Mouse (Mus musculus): ENCODE results near the gene Cwf19l2.
"Not testable (repeated sequence)": the region's sequence is repeated elsewhere in the genome, so short reads cannot be mapped to it uniquely, and the experiment has no call there.

The Cwf19l2 gene

DNA sequence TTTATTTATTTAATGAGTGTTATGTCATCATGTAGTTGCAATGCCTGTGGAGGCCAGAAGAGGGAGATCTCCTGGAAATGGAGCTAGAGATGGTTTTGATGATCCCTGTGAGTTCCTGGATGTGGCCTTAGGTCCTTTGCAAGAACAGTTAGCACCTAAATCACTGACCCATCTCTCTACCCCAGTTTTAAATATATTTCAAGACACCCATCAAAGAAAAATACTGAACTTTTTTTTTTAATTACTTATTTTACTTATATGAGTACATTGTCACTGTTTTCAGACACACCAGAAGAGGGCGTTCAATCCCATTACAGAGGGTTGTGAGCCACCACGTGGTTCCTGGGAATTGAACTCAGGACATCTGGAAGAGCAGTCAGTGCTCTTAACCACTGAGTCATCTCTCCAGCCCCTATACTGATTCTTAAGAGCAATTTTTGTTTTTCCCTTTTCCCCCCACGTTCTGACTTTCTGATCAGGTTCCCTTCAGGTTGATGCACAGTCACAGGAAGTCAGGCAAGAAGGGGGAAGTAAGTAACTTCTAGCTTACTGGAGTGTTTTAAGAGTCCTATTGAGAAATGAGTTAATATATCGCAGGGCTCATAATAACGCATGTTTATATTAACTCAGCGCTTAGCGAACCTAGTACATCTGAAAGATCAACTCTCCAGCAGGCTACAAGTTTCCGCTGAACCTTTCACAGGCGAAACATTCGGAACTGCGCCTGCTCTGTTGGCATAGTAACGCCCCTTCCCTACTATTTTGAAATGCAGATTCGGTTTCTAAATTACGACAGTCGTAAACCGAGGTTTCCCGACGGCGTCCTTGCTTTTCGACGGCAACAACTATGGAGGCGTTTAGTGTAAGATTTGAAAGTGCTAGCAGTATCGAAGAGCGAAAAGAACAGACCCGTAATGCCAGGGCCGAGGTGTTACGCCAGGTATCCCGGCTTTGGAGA is at the start of gene Cwf19l2:
TSS of gene Cwf19l2 (plus strand) at position 342 of the 958 bp plus-strand sequence.
- peak; percentile 93 for DNase-seq (ENCODE audit: inconsistent ontology term)

DNA sequence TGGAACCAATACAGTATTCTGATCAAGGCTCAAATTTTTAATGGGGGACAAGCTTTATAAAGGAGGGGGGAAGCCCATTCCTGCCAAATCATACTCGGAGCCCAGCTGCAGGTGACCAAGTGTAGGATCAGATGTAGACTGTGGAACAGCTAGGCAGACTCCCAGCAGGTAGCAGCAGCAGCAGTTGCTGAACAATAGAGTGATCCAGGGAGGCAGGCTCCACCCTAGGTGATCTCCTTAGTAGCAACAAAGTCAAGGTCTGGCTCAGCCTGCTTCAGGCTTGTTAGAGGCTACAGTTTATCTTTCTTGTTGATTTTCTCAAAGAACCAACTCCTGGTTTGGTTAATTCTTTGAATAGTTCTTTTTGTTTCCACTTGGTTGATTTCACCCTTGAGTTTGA is 27.1 kb upstream of the Cwf19l2 start:
- not testable (repeated sequence) for DNase-seq (ENCODE audit: inconsistent ontology term)

DNA sequence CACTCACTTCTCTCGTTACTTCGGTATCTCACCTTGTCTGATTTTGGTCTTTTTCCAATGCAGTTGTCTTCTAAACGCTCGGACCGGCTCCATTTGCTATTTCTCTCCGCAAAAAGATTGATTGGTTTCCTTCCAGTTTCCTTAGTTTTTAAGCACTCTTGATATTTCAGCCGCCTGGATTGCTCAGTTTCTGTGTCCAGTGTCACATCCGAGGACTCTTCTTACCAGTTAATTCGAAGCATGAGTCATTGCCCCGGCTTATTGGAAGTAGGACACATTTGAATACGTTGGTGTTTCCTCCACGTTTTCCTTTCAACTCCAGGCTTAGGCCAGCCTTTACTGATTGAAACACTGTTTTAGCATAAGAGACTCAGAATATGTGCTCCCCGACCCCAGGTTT is 980 bp downstream of the Cwf19l2 start:
- DNase-seq (ENCODE audit: inconsistent ontology term) = peak; percentile 73

DNA sequence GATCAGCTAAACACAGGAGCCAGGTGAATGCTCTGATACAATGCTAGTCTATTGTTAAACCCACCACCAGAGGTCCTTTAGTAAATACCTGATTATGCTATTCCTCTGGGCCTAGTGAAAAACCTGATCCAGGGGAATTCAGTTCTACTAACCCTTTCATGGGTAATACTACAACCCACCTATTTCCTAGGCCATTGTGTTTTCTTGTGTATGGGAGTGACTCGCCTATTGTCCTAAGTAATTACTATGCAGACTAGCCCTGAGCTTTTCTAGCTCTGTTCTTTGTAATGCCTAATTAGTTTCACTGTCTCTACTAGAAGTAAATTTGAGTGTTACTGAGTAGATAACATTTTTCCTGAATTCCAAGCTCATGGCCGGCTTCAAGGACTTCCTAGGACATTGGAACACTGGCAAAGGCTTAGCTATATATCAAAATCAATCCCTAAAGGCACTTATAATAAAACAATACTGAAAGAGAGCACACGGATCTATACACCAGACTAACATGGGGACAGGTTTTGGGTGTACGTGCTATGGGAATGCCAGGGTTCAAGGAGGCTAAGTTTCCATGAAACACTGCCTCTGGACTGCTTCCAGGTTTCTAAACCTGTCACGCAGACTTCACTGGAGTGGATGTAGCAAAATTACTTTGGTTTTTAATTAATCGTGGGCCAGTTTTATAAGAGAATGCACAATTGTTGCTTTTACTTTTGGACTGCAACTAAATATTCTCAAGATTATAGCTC is 36.3 kb downstream of the Cwf19l2 start:
- DNase-seq (ENCODE audit: inconsistent ontology term) = not testable (repeated sequence)

DNA sequence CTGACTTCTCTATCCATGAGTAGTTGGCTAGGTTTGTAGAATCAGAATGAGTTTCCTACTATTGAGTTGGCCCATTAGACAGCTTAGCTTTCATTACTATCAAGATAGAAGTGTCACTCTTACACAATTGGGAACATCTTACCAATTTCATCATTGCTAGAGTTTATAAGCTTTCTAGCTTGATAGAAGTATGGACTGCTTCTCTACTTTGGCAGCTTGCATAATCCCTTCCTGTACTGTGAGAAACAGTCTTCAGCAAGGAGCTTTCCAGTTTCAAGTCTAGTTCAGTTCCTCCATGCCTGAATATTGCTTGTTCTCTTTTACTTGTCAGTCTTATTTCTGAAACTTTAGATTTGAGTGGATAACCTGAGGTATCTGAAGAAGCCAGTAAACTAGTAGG is 68.5 kb downstream of the Cwf19l2 start:
- no peak for DNase-seq (ENCODE audit: inconsistent ontology term)

DNA sequence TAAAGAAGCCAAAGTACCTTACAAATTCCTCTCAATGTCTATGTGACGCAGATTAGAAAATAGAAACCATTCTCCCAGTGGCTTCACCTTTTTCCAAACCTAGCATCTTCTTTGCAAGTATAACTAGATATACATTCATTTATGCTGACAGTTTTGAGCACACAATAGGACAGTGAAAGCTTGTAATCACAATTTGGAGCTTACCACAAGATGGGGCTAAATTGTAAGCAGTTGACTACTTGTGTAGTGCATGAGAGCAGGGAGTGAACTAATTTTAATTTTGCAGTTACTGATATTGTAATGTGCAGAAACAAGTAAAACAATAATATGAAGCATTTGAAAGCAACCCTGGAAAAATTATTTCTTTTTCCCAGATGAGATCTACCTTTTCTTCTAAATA is 115.3 kb downstream of the Cwf19l2 start:
- DNase-seq (ENCODE audit: inconsistent ontology term) = peak; percentile 31

DNA sequence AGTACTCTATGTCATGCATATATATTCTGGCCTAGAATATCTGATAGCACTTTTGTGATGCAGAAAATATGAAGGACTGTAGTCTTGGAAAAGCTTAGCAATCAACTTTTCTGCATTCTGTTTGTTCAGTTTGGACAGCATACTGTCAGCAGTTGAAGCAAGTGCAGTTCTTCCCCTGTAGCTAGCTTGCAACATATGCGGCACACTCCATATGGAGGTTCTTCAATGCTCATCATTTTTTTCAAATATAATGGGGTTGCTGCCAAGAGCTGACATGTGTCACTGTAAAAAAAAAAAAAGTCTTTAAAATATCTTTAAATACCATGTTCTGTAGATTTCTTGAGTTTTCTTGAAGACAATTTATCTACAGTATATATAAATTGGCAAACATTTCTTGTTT is 115.8 kb downstream of the Cwf19l2 start:
- DNase-seq (ENCODE audit: inconsistent ontology term) = no peak

DNA sequence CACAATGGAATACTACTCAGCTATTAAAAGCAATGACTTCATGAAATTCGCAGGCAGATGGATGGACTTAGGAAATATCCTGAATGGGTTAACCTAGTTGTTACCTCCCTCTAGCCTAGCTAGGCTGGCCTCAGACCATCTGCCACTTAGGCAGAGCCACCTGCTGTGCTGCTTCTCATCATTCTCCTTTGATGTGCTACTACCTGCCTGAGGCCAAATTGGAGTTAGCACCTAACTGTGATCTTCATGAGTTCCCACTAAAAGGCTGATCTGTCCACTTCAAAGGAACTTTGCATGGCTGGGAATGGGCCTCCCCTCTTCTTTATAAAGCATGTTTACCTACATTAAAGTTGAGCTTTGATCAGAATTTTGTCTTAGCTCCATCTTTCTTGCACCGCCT is 117.6 kb downstream of the Cwf19l2 start:
- no peak for DNase-seq (ENCODE audit: inconsistent ontology term)
